Mouse (Mus musculus) cortical plate, adult 2 months (tissue): ENCODE data around the gene Eipr1.

ENCODE experiments used
- CTCF ChIP-seq: fragments of 200-500 bp; IDR thresholded peaks from 2 replicates; pipeline ENCODE4 v1.5.1; 2011; ENCODE audit warnings: mild to moderate bottlenecking, control low read depth, low read length; ENCODE audit not compliant: insufficient read depth; ENCODE audit errors: extremely low read depth
- POLR2A ChIP-seq: fragments of 200-500 bp; IDR thresholded peaks from 2 replicates; pipeline ENCODE4 v1.6.1; 2011; ENCODE audit warnings: mild to moderate bottlenecking, low read length, control low read depth; ENCODE audit not compliant: insufficient read depth; ENCODE audit errors: extremely low read depth

DNA sequence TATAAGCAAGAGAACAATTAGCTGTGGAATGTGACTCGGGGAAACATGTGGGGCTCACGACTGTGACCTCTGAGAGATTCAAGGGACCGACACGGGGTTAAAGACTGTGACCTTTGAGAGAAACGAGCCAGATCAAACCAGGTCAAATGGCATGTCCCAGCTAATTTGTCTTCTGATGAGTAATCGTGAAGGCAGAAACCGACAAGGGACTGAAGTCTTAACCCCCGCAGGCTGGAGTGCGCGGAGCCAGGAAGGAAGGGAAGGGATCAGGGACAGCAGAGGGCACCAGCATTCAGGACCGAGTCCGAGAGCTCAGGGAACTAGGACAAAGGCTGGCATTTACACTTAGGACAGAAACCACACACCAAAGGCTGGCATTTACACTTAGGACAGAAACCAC, 47.2 kb upstream of the Eipr1 start:
- TF ChIP-seq CTCF (0 out of 2 replicates have a peak, but pooled peaks have one; percentile 15), POLR2A (no peak)
